Mouse (Mus musculus) frontal cortex, postnatal 25 days (tissue): ENCODE results near the gene Amn1.
"Not testable (repeated sequence)": the region's sequence is repeated elsewhere in the genome, so short reads cannot be mapped to it uniquely, and the experiment has no call there.

Experiments used
- DNase-seq, 2 experiments: peaks; one replicate each; pipeline ENCODE4 v3.0.0; 2022; ENCODE audit warnings: low spot score in 2 of 2

Amn1 gene

DNA sequence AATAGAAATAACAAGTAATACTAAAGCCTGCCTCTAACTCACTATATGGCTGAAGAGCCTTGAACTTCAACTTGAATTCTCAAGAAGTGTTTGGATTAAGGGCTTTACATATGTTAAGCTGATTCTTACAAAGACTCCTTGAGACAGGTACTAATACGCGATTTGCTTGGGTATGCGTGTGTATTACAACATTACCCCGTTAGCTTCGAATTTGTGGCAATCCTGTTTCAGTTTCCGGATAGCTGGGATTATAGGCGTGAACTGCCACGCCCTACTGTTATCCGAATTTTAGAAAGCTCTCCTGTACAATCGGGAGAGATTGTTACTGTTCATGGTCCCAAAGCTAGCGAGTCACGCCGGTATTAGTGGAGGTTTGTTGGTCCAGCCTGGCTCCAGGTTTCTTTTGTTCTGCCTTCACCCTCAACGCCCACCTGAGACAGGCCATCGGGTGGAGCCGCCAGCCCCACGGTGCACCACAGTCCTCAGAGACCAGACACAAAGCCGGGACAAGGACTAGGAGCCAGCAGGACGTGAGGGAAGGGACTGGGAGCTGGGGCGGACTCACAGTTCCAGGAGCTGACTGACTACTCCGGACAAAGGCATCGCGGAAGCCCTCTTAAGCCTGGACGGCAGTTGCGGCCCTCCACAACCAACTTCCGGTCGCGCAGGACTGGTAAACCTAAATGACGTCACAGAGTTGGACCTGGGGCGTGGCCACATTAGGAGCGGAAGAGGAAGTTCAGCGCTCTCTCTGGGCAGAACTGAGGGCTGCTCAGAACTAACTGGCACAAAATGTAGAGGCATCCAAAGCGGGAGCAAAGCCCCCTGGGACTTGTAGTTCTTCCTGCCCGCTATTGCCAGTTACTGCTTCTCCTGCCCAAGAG is at the start of gene Amn1:
Gene Amn1 (minus strand): TSS at position 672 of the 884 bp plus-strand sequence.
- peak; percentile 82 to 89 for DNase-seq

DNA sequence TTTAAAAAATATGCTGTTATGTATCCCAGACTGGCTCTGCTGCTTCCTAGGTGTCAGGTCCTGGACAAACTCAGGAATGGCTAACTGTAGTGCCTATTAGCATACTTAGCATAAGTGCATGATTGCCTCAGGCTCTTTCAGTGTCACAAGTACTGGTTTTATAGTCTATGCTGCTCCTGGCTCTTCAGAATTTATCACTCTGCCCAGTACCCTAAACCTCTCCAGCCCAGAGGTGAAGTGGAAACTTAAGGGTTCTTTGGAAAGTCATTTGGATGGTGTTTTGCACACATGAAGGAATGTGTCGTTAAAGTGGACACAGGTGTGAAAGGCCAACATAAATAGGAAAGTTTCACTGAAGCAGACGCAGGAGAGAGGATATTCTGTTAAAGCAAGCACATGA is 48.3 kb upstream of the Amn1 start:
- no peak for DNase-seq

DNA sequence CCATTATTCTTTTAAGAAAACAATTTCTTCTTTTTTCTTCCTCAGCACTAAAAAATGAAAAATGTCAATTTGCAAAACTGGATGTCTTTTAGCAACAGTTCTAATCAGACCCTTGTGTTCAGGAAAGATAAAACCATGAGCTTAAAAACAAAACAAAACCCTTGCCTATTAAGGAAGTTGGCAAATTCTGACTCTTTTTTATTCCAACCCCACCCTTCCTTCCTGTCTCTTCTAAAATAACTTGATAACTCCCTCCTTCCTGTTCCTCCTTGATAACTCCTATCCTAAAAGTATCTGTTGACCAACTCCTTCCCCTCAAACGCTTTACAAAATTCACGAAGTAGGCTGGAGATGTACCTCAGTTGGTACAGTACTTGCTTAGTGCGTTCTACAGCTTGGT is 45.4 kb upstream of the Amn1 start:
- DNase-seq: no peak

DNA sequence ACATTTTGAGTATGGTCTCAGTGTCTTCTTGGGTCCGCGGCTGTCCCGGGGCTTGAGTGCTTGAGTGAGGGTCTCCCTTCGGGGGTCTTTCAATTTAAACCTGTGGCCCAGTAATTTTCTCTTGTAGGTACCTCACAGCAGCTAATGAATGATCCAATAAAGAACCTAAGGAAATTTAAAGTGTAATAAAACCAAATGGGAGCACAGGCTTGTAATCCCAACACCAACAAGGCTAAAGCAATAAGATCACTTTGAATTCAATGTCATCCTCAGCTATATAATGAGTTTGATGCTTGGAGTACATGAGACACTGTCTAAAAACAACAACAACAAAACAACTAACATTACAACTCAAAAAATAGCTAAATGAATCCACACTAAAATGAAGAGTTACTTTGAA is 36.2 kb upstream of the Amn1 start:
- no peak for DNase-seq

DNA sequence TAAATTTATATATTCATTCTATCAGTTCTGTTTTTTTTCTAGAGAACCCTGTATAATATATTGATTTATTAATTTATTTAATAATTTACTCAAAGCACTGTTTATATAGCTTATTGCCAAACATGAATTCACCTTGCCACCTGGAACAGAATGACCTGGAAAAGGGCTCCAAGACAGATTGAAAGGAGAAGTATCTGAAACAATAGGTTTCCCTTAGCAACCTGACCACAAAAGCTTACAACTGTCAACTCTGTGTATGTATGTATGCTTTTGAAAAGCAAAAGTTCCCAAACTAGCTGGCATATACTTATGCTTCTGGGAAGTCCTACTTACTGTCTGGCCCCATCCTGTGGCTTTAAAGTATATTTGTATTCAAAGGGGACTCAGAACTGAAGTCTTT is 32.8 kb upstream of the Amn1 start:
- no peak for DNase-seq

DNA sequence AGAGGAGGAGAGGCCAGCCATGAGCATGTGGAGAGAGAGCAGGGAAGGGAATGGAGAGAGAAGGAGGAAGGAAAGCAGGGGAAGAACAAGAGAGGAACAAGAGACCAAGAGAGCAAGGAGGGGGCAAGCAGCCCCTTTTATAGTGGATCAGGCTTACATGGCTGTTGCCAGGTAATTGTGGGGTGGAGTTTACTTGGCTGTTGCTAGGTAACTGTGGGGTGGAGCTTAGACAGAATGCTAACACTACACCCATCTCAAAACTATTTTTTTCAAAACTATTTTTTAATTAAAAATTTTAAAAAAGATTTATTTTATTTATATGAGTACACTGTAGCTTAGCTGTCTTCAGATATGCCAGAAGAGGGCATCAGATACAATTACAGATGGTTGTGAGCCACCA is 10.1 kb upstream of the Amn1 start:
- no peak for DNase-seq

DNA sequence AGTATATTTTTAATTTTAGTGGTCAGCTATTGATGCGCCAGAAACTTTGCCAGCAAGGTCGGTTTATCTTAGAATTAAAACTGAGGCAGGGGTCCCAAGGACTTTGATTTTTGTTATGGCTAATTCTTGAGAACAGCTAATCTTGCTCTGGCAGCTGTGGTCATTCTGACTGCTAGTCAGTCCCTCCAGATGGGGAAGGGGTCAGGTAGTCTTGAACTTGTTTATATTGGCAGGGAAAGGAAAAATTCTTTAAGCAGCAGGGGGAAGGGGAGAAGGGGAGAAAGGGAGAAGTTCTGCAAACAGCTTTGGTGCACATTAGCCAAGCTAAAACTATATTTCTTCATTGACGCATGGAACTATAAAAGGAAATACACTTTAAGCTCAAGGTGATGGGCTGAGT is 8.6 kb upstream of the Amn1 start:
- no peak for DNase-seq

DNA sequence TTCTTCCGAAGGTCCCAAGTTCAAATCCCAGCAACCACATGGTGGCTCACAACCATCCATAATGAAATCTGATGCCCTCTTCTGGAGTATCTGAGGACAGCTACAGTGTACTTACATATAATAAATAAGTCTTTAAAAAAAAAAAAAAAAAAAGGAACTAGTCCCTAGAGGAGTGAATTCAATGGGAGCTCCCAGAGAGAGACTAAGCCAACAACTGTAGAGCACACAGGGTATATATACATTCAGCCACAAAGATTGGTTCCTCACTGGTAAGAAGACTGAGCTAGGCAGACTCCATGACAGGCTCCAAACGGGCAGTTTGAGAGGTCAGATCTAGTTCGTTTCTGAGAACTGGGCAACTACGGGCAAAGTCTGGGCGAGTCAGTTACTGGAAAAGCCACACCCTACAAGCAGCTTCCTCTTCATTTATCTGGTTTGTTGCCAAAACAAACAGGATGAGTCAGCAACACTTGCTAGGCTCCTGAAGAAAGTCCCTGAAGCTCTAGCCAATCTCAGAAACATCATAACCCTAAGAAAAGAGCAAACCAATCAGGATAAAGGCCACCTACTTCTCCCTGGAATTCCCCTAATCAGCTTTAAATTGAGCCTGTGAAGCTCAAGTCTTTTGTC is 4.9 kb upstream of the Amn1 start:
- DNase-seq: no peak

DNA sequence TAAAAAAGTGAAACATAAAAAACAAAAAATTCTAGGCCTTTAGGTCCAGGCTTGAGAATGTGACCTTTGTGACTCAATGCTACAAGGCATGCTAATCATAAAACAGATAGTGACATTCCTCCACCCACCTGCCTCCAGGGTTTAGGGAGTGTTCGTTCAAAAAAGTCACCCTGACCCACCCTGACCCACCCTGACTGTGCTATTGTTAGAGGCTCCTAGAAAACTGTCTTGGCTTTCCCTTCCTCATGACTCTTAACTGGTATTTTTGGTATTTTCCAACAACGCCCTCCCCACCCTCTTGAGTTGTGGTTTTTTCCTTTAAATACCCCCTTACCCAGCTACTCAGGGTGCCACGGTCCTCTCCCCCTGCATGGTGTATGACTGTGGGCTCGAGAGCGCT is 3.4 kb upstream of the Amn1 start:
- not testable (repeated sequence) for DNase-seq

DNA sequence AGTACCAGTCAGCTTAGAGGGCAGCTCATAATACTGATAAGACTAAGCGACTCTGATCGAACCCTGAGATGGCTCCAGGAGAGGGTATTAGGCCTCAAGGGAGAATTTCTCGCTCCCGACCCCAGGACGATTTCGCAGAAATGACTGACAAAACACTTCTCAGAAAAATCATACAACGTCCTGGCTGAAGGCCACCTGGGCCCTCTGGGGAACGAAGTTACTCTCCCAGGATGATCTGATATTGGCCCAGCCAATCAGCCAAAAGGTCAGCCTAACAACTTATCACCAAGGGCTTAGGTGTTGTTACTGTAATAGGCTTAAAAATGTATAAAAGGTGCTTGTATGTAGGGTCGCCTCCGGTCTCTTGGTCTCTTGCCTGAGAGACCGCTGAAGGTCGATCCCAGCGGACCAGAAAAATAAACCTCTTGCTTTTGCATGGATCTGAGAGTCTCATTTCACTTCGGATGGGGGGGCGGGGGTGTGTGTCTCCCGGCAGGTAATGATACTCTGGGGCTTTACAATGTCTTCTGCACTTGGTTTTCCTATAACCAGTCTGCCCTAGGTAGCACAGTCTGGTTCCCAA is 919 bp upstream of the Amn1 start:
- DNase-seq: no peak

DNA sequence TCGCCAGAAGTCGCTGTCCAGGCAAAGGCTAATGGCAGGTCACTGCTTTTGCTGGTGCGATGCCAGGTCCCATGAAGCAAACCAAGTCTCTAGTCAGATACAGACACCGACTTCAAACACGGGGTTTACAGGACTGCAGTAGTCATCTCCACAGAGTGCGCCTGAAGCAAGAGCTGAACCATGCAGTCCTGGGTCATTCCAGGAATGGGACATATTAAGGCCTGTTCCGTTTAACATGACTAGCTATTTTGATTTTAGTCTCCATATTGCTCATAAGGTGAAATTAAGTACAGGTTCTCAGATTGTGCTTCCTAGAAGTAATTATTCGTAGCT is 379 bp upstream of the Amn1 start:
- DNase-seq: no peak

DNA sequence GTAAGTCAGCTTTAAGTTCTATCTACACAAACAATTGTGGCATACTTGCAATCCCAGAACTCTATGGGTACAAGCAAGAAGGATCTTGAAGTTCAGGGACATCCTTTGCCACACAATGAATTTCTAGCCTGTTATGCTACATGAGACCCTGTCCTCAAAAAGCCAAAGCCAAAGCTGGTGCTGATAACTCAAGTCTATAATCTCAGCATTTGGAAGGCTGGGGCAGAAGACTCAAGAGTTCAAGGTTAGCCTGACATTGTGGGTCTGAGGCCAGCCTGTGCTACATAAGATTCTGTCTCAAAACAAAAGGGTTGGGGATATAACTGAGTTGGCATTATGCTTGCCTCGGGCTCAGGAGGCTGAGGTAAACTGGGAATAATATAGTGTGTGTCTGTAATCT is 1.1 kb downstream of the Amn1 start:
- DNase-seq: no peak

DNA sequence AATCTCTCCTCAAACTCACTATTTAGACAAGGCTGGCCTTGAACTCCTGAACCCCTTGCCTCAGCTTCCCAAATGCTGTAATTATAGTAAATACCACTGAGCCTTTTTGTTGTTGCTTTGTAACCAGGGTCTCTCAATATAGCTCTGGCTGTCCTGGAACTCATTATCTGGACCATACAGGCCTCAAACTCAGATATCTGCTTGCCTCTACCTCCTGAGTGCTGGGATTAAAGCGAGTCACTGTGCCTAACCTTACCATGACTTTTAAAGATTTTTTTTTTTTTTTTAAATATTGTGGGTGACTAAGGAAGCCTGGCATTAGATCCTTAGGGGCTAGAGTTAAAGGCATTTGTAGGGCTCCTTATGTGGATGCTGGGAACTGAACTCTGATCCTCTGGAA is 4.5 kb downstream of the Amn1 start:
- DNase-seq: no peak

DNA sequence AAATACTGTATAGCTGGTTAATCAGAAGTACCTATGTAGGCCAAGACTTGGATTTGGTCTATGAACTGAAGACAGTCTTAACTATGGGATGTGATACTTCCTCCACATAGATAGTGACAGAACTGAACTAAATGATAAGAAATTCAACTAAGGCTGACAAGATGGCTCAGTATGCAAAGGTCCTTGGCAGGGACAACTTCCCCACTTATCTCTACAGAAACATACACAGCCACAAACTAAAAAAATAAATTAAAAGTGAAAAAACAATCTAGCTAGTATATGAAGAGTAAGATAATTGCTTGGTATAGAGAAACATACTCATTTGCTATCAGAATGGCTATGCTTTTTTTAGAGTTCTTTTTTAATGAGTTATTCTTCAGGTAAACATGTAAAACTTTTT is 9.4 kb downstream of the Amn1 start:
- DNase-seq: no peak

DNA sequence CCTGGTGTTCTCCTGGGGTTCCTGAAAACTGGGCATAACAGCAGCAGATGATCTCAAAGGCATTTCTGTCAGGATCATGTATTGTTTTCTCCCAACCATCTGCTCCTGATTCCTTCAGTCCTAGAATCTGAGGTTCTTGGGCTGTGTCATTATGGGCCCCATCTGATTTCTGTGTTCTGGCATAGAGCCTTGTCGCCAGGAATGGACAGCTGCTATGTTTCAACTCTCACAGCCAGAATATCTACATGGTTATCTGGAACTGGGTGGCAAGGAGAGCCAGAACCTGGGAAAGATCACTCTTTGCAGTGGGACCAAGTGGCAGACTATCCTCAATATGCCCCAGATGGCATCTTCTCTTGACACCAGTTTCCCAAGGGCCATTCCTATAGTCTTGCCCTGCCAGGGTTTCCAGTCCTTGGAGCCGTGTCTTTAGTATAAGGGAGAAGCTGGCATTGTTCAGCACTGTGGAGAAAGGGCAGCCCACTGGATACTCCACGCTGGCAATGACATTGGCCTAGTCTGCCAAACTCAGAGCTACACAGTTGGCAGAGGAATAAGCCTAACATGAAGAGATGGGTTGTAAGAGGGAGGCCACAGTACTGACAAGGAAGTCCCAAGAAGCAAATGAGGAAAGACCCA is 13.5 kb downstream of the Amn1 start:
- no peak for DNase-seq

DNA sequence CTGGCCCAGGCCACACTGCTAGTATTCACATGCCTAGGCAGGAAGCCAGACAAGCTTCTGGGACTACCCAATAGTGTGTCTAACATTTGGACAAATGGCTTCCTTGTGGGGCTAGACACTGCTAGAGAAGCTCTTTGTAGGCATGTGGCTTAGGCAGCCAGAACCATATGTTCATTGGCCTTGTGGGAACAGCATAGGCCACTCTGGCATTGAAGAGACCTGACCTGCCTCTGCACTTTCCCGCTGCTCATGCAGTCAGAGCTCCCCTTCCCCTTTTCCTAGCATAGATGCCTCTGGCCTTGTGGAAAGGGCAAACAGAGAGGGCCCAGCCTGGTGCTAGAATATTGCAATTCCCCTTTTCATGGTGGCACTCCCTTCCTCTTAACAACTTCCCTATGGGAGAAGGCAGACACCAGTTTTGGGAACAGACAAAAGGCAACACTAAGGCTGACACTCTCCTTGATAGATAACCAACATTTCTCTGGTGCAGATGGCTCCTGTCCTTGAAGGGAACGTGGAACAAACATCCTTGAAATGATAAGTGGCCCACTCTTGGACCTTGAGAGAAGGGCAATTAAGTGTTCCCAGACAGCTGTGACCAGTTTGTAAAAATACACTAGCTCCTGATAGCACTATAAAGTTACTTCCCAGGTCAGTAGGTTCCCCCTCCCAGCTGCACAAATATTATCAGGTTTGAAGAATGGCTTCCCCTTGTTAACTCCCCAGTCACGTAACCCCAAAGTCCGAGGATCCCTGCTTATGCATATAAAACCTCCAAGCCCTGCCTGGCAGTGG is 14.5 kb downstream of the Amn1 start:
- no peak for DNase-seq

DNA sequence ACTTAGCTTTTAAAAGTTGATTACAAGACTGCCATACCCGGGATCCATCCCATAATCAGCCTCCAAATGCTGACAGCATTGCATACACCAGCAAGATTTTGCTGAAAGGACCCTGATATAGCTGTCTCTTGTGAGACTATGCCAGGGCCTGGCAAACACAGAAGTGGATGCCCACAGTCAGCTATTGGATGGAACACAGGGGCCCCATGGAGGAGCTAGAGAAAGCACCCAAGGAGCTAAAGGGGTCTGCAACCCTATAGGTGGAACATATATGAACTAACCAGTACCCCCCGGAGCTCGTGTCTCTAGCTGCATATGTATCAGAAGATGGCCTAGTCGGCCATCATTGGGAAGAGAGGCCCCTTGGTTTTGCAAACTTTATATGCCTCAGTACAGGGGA is 18.5 kb downstream of the Amn1 start:
- DNase-seq: not testable (repeated sequence)

DNA sequence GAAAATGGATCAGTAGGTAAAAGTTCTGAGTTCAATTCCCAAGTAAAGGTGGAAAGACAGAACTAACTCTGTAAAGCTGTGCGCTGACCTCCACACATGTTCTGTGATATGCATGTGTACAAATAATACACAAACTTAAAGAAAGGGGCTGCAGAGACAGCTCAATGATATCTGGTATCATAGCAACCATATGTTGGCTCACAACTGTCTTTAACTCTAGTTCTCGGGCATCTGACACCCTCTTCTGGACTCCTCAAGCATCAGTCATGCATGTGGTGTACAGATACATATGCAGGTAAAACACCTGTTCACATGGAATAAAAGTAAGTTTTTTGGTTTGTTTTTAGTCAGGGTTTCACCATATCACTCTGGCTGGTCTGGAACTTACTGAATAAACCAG is 20.1 kb downstream of the Amn1 start:
- no peak for DNase-seq

DNA sequence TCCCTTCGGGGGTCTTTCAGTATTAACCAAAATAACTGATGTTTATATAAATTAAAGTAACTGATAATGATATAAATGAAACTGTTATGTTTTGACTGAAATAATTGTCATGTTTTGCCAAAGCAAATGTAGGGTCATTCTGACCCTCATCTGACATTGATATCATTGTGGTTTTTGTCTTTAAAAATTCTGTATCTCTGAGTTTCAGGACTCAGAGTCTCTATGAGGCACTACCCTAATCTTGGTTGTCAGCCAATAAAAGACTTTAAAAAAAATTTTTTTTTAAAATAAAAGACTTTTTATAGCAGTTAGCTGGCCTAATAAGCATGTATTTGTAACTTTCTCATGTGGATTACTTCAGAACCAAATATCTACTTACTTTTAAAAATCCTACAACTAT is 20.8 kb downstream of the Amn1 start:
- no peak for DNase-seq

DNA sequence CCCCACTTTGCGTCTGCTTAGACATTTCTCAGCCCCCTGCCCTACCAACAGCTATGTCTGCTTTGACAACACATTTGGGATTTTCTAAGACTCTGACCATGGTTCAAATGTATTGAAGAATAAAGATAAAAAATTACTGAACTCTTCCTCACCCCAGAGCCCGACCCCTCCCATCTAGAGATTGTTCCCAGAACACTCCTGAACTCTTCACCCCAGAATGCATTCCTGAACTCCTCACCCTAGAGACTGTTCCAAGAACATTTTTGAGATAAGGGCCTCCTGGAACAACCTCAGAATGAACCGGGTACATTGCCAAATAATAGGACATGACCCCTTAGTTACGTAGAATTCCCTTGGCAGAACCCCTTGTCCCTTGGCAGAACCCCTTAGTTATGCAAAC is 21.5 kb downstream of the Amn1 start:
- DNase-seq: not testable (repeated sequence)

DNA sequence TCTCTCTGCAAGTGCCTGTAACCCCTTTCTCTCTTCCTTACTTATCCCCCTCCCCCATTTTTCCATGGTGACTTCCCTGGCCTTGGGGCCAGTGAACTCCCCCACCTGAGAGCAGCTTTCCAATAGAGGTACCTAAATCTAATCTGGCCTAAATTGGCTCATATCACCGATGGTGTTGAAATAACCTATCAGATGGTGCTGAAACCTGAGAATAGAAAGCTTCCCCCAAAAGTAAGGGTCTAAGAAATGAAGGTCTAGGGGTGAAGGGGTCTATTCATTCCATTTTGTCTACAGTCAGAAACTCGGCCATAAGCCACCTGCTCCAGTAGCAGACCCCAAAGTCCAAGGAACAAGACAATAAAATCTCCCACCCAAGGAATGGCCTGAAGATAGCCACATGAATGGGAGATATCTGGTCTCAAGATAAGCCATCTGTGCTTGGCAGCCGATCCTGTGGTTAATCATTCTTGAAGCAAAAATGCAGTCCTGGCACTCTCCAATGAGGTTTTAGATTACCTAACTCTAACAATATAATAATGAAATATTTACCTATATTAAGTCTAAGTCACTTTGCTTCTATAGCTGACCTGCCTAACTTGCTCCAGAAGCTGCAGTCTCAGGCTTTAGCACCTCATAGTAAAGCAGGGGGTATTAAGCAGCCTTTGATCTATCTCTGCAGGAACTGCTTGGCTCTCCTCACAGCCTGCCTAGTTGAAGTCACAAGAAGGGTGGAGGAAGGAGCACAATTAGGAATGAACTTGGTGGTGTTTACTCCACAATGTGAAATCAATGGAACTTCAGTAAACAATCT is 33.3 kb downstream of the Amn1 start:
- no peak for DNase-seq
